Mouse (Mus musculus) adrenal gland, adult 18-20 months (tissue): ENCODE data around the gene Dock2. TPM values are rescaled to one million over a fixed set of nuclear protein-coding genes. Genes with fewer than 3 reads are reported as not detected.
"Not testable (repeated sequence)": the region's sequence is repeated elsewhere in the genome, so short reads cannot be mapped to it uniquely, and the experiment has no call there.

Source experiments
- DNase-seq, 2 experiments: peaks; one replicate each; pipeline ENCODE4 v3.0.0; 2021 to 2022; ENCODE audit warnings: low spot score in 2 of 2
- long read RNA-seq, 2 experiments: library from polyadenylated mRNA; stranded (forward); transcript quantifications; one replicate each; pipeline ENCODE4 v2.0.0; 2021
- total RNA-seq, 2 experiments: library from RNA; stranded (reverse); gene quantifications; 1 replicate in 1 of 2; 2 replicates in 1 of 2; pipeline ENCODE4 v1.2.3; 2021

Dock2 gene
- total RNA-seq = 1 to 10 TPM; 2.9 to 5.9 TPM
- long read RNA-seq, experiment 1, partial matches to known transcripts = 1 of 1 reads
- long read RNA-seq, experiment 1, other reads (novel, unspliced or antisense) = 0 of 1 reads
- long read RNA-seq, experiment 2 = 0 reads

DNA sequence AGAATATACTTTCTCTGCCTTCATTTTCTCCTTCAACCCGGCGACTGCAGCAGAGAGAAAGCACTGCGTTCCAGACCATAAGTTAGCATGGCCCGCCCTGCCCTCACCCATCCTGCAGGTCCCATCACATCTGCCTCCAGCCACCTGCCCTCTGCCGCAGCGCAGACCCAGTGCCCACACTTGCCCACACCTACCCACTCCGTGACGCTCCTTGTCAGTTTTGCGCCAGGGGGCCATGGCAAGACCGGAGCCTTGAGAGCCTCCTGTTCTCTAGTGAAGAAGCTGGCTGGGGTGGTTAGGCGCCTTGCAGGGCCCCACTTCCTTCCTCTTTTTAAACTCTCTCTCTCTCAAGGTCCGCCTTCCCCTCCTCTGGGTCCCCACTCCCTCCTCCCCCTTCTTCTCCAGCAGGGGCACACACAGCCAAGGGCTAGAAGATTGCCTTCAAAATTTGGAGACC, at the start of gene Dock2:
Gene Dock2, minus strand, starts transcription at position 306 of the 457 bp plus-strand sequence.
- DNase-seq = no peak

DNA sequence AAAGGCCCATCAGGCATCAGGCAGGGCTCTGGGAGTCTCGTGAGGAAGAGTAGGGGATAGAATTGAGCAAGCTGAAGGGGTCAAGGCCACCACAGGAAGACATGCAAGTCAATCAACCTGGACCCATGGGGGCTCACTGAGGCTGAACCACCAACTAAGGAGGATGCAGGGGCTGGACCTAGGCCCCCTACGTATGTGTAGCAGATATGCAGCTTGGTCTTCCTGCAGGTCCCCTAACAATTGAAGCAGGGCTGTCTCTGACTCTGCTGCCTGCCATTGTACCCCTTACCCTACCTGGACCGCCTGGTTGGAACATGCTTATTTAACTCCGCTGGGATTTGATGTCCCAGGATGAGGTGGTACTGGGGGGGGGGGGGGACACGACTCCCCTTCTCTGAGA, 49.0 kb upstream of the Dock2 start:
- DNase-seq = no peak

DNA sequence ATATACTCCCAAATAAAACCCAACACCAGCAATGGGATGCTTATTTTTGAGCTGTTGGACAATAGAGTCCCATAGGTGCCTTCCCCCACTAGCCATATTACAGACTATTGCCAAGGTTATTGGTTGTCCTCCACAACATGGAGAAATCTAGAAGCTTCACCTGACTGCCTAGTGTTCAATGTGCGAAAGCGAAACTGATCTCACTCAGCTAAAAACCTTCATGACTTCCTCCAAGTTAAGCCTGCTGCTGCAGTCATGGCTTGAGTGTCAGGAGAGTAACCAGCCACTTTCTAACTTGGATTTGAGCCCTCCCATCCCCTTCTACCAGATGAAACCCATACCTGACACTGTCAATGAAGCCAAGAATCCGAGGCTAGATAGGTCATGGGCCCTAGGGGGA, 44.1 kb upstream of the Dock2 start:
- DNase-seq = no peak

DNA sequence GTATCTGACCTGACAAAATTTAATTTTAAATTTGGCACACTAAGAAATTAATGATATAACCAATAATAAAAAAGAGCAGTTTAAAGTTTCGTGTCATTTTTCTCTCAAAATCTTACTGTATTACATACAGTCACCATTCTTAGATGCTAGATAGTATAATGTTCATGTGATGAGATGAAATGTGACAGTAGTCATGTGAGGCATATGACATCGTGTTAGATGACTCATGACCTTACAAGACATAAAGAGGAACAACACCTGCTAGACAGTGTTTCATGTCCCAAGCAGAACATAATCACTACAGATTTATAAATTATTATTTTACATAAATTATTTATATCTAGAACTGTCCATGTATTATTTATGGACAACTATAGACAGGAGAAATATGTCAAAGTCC, 43.2 kb upstream of the Dock2 start:
- no peak for DNase-seq

DNA sequence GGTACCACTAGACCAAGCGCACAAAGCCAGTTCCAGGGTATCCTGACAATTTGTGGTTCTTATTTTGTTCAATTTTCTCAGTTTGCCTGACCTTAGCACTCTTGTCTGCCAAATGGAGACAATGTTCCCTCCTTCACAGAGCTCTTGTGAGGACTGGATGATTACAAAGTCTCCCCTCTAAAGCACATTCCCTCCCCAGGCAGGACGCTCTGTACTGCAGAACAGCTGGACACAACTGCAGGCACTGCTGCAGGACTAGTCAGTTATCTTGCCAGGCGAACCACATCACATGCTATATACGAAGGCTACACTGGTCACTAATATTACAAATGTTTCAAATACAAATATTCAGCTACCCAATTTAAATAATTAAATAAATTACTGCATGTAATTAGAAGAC, 41.1 kb upstream of the Dock2 start:
- no peak for DNase-seq

DNA sequence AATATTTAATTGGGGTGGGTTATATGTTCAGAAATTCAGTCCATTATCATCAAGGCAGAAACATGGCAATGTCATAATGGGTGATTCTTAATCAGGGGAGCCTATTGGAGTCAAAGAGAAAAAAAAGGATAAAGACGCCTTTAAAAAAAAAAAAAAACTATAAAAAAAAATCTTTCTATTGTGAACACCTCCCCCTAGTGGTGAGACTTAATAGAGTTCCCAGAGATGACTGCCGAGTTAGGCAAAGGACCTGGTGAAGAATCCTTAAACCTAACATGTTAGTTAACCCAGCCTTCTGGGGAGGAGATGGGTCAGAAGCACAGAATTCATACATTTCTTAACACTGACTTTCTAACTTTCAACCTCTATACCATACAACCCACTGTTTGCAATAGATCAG, 31.1 kb upstream of the Dock2 start:
- DNase-seq = no peak

DNA sequence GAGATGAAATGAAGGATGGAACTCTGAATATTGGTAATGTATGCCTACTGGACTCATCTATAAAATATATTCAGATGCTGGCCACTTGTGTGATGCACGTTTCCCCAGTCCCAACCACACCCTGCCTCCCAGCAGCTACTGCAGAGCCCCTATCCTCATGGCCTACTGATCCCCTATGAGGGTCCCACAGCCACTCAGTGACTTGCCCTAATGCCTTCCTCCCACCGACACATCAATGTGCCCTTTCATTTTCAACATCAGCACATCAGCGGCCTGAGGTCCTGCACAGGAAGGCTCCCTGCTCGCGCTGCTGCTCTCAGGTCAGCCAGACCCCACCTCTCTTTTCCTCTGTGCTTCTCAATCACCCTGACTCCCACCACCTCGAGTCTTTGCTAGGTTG, 30.6 kb upstream of the Dock2 start:
- DNase-seq = no peak

DNA sequence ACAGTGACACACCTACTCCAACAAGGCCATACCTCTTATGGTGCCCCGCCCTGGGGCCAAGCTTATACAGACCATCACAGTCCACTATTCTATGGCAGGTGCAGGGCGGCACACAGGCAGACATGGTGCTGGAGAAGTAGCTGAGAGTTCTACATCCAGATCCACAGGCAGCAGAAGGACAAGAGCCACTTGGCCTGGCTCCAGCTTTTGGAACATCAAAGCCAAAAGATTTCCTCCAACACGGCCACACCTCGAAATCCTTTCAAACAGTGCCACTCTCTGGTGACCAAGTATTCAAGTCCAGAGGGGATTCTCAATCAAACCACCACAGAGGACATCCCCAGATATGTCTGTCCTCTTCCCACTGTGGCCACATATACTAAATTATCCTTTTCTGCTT, 21.3 kb upstream of the Dock2 start:
- DNase-seq = not testable (repeated sequence)

DNA sequence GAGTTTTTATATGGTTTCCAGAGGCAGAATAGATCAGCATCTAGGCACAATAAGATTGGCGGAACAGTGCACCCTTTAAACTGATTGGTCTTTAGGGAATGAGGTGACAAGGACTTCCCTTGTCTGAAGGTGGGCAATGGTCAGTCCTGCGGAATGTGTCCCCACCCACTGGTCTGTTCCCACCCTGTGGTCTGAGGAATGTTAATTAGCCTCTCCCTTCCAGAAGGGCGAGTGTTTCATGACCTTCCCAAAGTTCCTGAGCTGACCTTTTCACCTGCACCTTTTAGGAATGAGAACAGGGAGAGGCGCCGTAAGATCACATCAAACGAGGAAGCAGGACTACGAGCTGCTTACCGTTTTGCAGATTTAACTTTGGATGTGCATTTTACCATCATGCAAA, 14.4 kb upstream of the Dock2 start:
- DNase-seq = not testable (repeated sequence)

DNA sequence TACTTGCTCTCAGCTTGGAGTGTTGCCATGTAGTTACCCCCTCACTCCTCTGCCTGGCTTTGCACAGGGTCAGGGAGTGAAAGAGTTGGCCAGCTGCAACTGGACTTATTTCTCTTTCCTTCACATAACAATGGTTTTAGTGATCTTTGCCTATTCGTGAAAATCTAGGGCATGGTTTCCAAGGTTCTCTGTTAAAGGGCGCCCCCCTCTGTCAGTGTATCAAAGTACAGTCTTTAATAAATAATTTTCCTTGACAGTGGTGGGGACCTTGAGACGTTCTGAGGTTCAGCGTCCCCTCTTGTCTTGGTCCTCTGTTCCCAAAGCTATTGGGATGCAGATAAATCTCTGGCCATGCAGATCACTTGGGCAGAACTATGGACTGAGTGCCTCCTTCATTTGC, 12.4 kb upstream of the Dock2 start:
- peak in 1 of 2 experiments; percentile 44 for DNase-seq

DNA sequence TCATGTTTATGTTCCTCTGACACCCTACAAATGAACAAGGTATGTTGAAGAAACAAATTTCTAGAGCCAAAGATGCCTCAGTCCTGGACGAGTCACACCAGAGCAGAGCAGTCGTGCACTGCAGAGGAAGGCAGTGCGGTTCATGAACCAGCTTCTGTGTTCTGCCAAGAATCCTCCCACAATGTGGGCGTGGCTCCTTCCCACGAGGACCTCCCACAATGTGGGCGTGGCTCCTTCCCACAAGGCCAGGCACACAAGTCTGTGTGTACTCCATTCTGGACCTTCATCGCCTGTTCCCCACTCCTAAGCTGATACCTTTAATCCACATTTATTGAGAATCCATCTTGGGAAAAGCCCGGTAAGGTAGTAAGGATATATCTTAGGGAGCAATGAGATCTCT, 8.2 kb upstream of the Dock2 start:
- DNase-seq = no peak

DNA sequence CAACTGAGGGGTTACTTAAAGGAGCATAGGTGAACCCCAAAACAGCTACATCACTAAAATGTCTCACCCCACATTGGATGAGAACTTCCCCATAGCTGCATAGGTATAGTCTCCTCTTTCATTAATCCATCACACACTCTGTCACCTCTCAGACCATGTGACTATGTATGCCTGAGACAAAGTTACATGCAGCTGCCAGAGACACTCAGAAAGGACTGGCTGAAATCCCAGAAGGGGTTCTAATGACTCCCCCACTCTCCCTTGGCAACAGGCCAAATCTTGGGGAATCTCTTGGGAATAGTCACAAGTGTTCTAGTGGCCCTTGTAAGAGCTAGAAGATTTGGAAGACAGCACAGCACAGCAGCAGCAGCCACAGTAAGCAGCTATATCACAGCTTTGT, 1.2 kb upstream of the Dock2 start:
- no peak for DNase-seq

DNA sequence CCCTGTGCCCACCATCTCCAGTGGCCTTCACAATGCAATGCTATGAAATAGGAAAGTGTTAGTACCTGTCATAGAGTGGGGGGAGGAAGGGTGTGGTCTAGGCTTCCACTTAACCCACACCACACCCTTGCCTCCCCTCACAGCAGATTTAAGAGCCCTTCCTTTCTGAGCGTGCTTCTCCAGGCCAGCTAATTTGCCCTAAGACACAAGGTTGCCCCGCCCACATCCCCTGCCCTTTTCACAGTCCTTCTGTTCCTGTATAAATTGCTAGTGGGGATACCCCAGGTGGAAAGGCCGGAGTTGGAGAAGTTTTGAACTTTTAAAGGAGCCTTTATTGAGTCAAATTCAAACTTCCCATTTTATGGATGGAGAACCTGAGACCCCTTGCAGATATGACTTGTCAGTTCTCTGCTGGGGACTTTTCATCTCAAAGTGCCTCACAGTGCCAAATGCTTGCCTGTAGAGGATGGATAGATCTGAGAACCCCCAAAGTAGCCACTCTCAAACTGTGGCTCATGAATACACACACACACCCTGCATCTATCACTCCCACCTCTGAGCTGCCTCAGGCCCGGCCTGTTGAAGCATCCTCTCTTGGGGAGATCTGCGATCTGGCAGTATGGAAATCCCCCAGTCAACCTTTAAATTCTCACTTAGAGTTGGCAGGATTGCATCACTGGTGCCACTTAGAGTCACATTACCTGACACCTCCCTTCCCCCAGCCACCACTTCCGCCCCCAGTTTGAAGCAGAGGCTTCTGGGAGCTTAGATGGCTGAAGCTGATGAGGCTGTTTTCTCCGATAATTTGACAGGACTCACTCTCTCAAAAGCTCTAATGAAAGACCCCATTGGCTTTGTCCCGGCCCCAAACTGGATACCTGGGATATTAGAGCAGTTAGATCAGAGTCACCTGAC, 919 bp downstream of the Dock2 start:
- DNase-seq = no peak

DNA sequence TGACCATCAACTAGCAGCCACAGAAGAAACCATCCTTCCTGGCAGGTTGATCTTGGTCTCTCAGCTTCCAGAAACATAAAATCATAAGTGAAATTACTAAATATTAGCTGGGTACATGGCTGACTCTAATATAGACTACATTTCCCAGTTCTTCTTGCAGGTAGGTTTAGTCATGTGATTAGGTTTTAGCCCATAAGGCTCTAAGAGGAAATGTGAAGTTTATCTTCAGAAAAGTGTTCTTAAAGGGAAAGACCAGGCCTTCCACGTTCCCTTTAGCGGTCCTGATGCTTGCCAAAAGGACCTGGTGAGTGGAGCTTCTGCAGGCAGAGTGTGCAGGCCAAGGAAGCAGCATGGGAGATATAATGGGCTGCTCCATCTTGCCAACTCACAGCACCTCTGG, 2.9 kb downstream of the Dock2 start:
- no peak for DNase-seq

DNA sequence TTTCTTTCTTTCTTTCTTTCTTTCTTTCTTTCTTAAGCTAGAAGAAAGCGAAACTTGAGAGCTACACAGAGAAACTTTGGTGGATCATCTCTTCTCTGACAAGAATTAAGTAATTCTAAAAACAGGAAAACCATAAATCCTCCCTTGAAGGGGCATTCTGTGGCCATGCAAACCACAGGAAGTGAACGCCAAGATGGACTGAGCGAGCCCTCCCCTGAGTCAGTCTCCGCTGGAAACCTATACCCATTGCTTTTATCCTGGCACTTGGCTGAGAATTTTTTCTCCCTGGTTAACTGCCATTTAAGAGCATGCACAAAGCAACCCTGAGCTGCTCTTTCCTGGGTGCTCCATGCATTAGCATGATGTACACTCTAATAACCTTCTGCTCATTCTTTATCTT, 3.7 kb downstream of the Dock2 start:
- DNase-seq = no peak

DNA sequence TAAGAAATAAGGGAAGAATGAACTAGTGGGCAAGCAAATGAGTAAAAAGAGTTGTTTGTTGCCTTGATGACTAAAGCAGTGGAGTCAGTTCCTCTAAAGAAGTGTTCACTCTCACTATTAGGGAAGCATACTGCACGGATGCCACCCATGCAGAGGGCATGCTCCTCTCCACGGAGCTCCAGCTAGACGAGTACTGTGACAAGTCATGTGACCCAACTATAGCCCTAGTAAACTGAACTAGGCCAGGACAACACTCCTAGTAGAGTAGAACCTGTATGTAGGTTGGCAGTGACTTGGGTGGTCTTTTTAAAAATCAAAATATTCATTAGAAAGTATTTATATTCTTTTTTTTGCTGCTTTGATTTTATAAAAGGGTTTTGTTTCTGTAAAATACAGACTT, 5.3 kb downstream of the Dock2 start:
- DNase-seq = no peak

DNA sequence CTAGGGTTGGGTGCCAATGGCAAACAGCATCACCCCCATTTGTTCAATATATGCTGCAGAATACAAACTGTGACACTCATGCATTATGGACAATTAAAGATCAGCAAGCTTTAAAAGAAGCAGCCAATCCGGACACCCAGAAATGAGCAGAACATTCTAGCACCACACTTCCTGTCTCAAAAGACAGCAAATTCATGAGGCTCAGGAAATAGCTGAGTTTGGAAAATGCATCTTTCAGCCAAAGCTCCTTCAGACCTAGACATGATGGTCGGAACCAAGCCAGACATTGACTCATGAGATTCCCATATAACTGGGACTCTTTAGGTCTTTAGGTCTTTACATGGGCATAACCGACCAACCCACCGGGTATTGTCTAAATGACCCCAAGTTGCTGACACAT, 6.2 kb downstream of the Dock2 start:
- no peak for DNase-seq

DNA sequence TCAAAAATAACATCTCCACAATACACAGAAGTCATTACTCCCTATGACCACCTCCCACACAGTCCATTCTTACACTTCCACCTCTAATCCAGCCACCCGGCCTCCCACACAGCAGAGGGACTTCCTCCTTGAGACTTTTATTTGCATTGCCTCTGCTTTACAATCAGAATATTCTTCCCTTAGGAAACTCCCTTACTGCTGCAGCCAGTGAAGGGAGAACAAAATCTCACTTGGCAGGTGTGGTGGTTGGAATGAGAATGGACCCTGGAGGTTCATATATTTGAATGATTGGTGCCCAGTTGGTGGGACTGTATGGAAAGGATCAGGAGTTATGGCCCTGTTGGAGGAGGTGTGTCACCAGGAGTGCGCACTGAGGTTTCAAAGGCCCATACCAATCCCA, 7.6 kb downstream of the Dock2 start:
- no peak for DNase-seq

DNA sequence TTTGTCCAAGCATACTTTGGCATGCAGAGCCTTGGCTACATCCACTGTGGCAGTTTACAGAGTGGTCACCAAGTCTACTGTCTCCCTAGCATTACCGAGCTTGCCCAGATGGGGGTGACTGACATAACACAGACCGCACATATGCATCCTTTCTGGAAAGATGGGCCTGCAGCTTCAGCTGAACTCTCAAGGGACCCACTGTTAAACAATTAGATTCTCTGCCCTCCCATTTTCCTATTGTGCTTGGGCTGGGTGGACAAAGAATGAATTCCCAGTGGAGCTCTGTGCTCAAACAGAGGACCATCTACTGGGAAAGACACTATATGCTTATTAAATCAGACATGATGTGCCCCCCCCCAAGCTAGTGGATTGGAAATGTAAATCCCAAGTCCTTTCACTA, 9.1 kb downstream of the Dock2 start:
- DNase-seq = no peak

DNA sequence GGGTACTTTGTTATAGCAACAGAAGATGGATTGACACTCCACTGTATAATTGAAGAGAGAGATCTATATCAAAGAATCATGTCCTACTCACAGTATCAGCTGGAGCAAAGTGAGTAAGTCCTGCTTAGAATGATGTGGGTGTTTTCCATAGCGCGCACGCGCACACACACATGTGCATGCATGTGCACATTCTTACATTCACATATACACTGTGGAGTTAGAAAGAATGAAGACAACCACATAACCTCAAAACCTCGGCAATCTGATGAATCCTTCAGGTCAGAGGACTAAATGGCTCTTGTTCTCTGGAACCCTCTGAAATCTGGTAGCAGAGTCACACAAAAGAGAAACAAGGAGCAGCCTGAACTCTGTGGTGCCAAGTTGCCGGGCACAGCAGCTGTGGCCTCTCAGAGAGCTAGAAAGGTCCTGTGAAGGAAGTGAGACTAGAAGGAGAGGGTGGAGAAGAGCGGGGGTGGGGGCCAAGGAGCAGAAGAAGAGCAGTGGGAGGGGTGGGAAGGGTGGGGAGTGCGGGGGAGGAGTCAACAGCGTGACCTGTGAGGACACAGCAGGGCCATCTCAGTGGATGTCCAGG, 10.3 kb downstream of the Dock2 start:
- no peak for DNase-seq

DNA sequence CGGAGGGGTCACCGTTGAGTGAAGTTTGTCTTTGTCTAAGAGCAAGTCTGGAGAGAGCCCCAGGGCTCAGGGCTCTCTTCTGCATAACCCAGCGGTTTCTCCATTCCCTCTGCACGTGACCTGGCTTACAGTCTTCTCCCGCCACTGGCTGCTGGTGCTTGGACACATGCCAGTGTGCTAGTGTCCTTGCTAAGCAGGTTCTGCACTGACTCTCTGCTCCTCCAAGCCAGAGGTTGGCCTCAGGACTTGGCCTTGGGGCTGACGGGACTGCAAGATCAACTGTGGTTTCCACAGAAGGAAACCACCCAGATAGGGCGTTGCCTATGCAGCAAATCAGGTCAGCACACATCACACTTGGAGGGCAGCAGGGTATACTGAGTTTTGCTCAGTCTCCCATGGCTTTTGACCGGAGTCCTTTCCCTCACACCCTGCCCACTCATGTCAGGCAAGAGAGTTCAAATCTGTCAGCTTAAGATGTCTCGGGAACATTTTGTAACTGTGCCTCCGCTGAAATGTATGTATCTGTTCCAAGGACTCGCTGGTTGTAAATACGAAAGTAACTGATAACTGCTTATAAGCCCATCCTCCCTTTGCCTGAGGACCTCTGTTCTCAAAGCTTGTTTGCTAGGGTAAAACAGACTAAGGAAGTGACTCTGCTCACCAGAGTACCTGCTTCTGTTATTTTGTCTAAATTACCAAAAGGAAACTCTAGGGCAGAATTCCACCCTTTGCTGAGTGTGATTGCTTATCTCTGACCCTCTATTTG, 12.3 kb downstream of the Dock2 start:
- peak; percentile 54 to 69 for DNase-seq

DNA sequence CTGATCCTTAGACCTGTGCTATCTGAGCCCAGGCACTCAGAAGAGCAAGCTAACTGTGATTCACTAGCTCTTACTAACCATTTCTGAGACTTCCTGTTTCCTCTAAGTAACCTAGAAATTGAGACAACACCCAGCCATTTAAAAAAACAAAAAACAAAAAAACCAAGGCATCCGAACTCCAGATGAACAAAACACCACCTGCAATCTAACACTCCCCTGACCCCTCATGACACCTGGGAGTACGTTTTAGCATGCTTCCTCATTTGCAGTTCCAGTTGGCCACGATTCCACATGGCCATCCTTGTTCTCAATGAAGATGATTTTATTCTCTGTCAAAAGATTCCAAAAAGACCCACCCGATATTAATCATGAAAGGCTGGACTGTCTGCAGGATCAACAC, 13.0 kb downstream of the Dock2 start:
- no peak for DNase-seq
